Mouse (Mus musculus) skeletal muscle tissue, adult 2 months (tissue): Measurements from ENCODE around the gene Arpin.

Experiments
- DNase-seq: peaks from one replicate; pipeline ENCODE4 v3.0.0-alpha.2; 2012; ENCODE audit warnings: low read depth, low spot score

Gene Arpin

GRCm38 (mm10) chr7:79892576-79893428, 42.4 kb downstream of the Arpin start:
- peak; percentile 60 for DNase-seq

GRCm38 (mm10) chr7:79890436-79891221, 44.5 kb downstream of the Arpin start:
- no peak for DNase-seq

DNA sequence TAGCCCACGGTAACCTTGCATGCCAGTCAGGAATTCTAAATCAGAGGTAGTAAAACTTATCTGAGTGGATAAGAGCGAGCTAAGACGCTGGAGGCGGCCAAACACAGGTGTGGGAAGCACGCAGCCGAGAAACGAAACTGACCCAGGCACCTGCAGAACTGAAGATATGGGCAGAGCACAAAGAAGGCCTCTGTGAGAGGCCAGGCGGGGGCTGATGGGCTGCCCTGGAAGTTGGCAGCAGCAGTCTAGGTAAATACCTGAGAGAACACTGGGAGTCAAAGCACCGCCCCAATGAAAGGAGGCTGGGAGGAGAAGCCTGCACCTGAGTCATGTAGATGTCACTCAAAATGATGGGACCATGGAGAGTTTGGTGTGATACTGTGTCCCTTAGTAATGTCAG, 46.6 kb downstream of the Arpin start:
- no peak for DNase-seq

DNA sequence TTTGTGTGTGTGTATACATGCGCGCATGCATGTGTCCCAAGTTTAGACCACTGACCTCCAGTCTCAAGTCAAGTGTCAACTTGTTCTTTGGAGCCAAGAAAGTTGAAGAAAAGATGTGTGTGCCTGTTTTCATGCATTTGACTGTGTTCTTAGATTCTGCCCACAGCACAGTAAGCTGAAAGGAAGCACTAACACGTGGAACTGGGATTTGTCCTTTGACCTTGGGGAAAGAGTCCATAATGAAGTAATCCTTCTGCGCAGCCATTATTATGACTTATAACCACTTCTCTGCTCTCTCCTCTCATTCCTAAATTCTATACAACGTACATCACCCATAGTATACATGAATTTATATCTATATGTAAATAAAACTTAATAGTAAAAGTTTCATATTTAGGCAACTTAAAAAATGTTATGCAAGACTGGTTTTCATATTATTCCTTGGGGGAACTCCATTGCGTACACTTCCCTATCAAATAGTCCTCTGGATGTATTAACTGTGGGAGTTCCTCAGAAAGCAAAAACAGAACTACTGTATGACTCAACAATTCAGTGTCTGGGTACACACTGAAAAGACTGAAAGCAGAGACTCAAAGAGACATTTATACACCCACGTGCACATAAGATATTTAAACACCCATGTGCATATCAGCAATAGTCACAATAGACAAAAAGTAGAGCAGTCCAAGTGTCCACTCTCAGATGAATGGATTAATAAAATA, 51.4 kb downstream of the Arpin start:
- DNase-seq: no peak

DNA sequence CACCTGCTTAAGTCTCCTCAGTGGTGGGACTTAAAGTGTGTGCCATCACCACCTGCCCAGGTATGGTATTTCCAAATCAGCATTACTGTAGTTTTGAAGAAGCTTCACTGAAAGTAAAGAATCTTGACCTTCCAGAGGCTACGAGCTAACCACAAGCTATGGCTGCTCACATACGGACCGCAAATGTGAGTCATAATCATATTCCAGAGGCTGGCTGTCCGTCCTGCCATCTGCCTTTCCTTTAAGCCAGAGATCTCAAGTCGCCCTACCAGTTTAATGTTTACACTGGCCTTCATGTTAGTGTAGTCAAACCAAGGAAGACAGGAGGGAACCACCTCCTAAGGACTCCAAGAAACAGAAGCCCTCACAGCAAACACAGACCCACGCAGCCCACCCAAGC, 53.3 kb downstream of the Arpin start:
- DNase-seq: no peak

DNA sequence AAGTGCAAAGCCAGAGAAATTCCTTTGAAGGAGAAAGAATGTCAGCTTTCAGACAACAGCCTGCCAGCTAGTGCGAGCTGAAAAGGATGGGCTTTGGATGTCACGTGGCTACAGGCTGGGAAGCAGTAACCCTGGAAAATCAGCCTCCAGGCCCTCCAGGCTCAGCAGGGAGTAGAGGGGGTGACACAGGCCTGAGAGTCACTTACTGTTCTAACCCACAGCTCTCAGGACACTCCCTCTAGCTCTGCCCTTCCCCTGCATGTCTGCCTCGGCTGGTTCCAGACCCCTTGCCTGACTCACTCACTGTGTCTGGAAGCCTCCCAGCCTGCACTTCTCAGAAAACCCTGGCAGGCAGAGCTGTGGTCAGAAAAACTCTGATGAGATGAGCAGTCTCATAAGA, 54.2 kb downstream of the Arpin start:
- peak; percentile 75 for DNase-seq

- DNase-seq: no peak
Observed at GRCm38 (mm10) chr7:79880033-79880432, 55.1 kb downstream of the Arpin start.

DNA sequence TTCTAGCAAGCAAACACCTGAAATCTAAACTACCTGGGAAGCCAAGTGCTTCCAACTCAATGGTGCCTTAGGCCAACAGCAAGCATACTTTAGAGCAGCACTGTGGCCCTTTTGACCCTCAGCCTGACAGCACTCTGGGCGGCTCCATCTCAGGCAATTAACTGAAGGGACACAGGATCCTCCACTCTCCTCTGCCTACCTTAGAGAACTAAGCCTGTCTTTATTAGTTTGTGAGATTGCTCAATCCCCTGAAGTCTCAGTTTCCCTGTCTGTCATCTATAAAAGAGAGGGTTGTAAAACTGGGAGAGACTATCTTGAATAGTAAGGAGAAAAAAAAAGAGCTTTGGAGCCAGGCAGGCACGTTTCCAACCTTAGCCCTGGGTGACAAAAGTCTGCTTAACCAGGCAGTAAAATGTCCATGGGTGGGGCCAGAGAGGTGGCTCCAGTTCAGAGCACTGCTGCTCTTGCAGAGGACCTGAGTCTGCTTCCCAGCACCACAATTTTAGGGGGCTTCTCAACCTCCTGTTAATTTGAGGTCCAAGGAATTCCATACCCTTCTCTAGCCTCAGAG, 56.6 kb downstream of the Arpin start:
- no peak for DNase-seq
